Mouse (Mus musculus) cerebellum, adult 2 months (tissue): ENCODE measurements around the gene Slc1a3.

Experiments
- CTCF ChIP-seq: fragments of 200-500 bp; IDR thresholded peaks from 2 replicates; pipeline ENCODE4 v1.5.1; 2011; ENCODE audit warnings: low read depth, mild to moderate bottlenecking, control low read depth, low read length, moderate library complexity, borderline replicate concordance; ENCODE audit not compliant: insufficient read depth
- POLR2A ChIP-seq: fragments of 200-500 bp; IDR thresholded peaks from 2 replicates; pipeline ENCODE4 v1.6.1; 2011; ENCODE audit warnings: low read length, control low read depth, borderline replicate concordance; ENCODE audit not compliant: insufficient read depth

GRCm38 (mm10) chr15:8625370-8625769 is 85.2 kb downstream of the Slc1a3 start:
- peak; percentile 59 for TF ChIP-seq CTCF
- TF ChIP-seq POLR2A, result no peak
